ENCODE assay signal across 7 mouse cellular contexts in genomic region chr6:5858901-5859598, GRCm38 (mm10).
DNase-seq lines count a peak whose midpoint lies in the region; ATAC-seq and TF ChIP-seq lines count a peak whose summit lies in the region.

No protein-coding gene starts in this region.

- peak; percentile 2 for DNase-seq in retina, postnatal 1 day
- no peak for DNase-seq in retina, embryonic 14.5 days (ENCODE audit: low spot score)
- DNase-seq in stomach, postnatal 0 days (ENCODE audit: low spot score): no peak
- no peak for DNase-seq in natural killer cell, adult 2 months (ENCODE audit: low spot score in 2 of 2)
- DNase-seq in right cerebral cortex, postnatal 36 days (ENCODE audit: low spot score in 2 of 2): no peak

- H3K27ac ChIP-seq in forebrain, embryonic 16.5 days (ENCODE audit: low read length): no peak overlapping the region
- no peak overlapping the region for H3K27ac ChIP-seq in liver, embryonic 12.5 days
- no peak overlapping the region for H3K27ac ChIP-seq in stomach, postnatal 0 days (replicated peaks)

- no peaks in the 10 kb centered on the region for H3K36me3 ChIP-seq in forebrain, embryonic 16.5 days (ENCODE audit: control insufficient read depth, insufficient read depth)
- H3K36me3 ChIP-seq in liver, embryonic 12.5 days: no peaks in the 10 kb centered on the region
- no peaks in the 10 kb centered on the region for H3K36me3 ChIP-seq in stomach, postnatal 0 days (ENCODE audit: control insufficient read depth, insufficient read depth, low read length)

- TF ChIP-seq CTCF in stomach, postnatal 0 days (IDR thresholded peaks at IDR 0.05; ENCODE audit: low read depth): no peak

- no peaks in the 10 kb centered on the region for H3K9me3 ChIP-seq in forebrain, embryonic 16.5 days (ENCODE audit: control insufficient read depth, low read length)
- no peaks in the 10 kb centered on the region for H3K9me3 ChIP-seq in liver, embryonic 12.5 days (replicated peaks)
- H3K9me3 ChIP-seq in stomach, postnatal 0 days (ENCODE audit: control insufficient read depth, low read length): no peaks in the 10 kb centered on the region

- H3K27me3 ChIP-seq in forebrain, embryonic 16.5 days (replicated peaks; ENCODE audit: control insufficient read depth, insufficient read depth, low read length): 0 out of 2 replicates have a peak, but pooled peaks cover 4% of the 10 kb centered on the region
- H3K27me3 ChIP-seq in liver, embryonic 12.5 days (replicated peaks): no peaks in the 10 kb centered on the region
- no peaks in the 10 kb centered on the region for H3K27me3 ChIP-seq in stomach, postnatal 0 days (ENCODE audit: control insufficient read depth, insufficient read depth, low read length)

- peaks cover 7% of the 10 kb centered on the region for H3K4me1 ChIP-seq in forebrain, embryonic 16.5 days (replicated peaks; ENCODE audit: control insufficient read depth, insufficient read depth, low read length)
- H3K4me1 ChIP-seq in liver, embryonic 12.5 days: peaks cover 7% of the 10 kb centered on the region; the same call in 1 of the 2 replicates
- H3K4me1 ChIP-seq in stomach, postnatal 0 days (replicated peaks; ENCODE audit: control insufficient read depth, insufficient read depth): no peaks in the 10 kb centered on the region

- no peak overlapping the region for H3K4me2 ChIP-seq in forebrain, embryonic 16.5 days (ENCODE audit: low read length)
- H3K4me2 ChIP-seq in liver, embryonic 12.5 days: peak overlapping the region; percentile 20
- H3K4me2 ChIP-seq in stomach, postnatal 0 days (replicated peaks; ENCODE audit: low read depth): peak overlapping the region; percentile 42

- TF ChIP-seq EP300 in stomach, postnatal 0 days (optimal IDR thresholded peaks at IDR 0.05): no peak

- WGBS in forebrain, embryonic 16.5 days: 66% methylated on average over 20 of the region's 20 CpGs
- 59% methylated on average over 20 of the region's 20 CpGs for WGBS in liver, embryonic 12.5 days (ENCODE audit: insufficient replicate concordance)
- WGBS in stomach, postnatal 0 days: 34% methylated on average over 20 of the region's 20 CpGs

- H3K9ac ChIP-seq in forebrain, embryonic 16.5 days (replicated peaks; ENCODE audit: low read depth, low read length): no peak overlapping the region
- no peak overlapping the region for H3K9ac ChIP-seq in liver, embryonic 12.5 days
- no peak overlapping the region for H3K9ac ChIP-seq in stomach, postnatal 0 days (ENCODE audit: low read length)

- peak; percentile 45 for ATAC-seq in forebrain, embryonic 16.5 days
- peak; percentile 27 for ATAC-seq in liver, embryonic 12.5 days
- no peak for ATAC-seq in stomach, postnatal 0 days (ENCODE audit: low FRiP score, low TSS enrichment)

- H3K4me3 ChIP-seq in forebrain, embryonic 16.5 days (replicated peaks; ENCODE audit: low read length): no peak overlapping the region
- H3K4me3 ChIP-seq in liver, embryonic 12.5 days: no peak overlapping the region
- H3K4me3 ChIP-seq in stomach, postnatal 0 days (ENCODE audit: low read depth, low read length): peak overlapping the region; percentile 10; the same call in 1 of the 2 replicates
